Mouse (Mus musculus): ENCODE data around the gene Bcl7b. TPM values are rescaled to one million over a fixed set of nuclear protein-coding genes. Genes with fewer than 3 reads are reported as not detected.
"Not testable (repeated sequence)": the region's sequence is repeated elsewhere in the genome, so short reads cannot be mapped to it uniquely, and the experiment has no call there.

Bcl7b gene
- polyA plus RNA-seq, 1 experiment from 2014 or later, result 46.6 TPM

GRCm38 (mm10) chr5:135225879-135226278 lies 57.8 kb downstream of the Bcl7b start:
- H3K27me3 ChIP-seq; H3K4me3 ChIP-seq (replicated peaks); H3K4me2 ChIP-seq; ATAC-seq (ENCODE audit: low FRiP score); H3K9ac ChIP-seq; H3K4me1 ChIP-seq; H3K27ac ChIP-seq; H3K9me3 ChIP-seq: not testable (repeated sequence)
- WGBS, result 93% methylated on average over 4 of the region's 4 CpGs
- peaks cover 87% of the 10 kb centered on the region for H3K36me3 ChIP-seq (replicated peaks)

GRCm38 (mm10) chr5:135230186-135230585 lies 62.1 kb downstream of the Bcl7b start:
- H3K4me1 ChIP-seq, result no peaks in the 10 kb centered on the region
- peaks cover 91% of the 10 kb centered on the region for H3K36me3 ChIP-seq (replicated peaks)
- H3K27ac ChIP-seq, result no peak overlapping the region
- H3K4me3 ChIP-seq (replicated peaks), result no peak overlapping the region
- H3K27me3 ChIP-seq, result no peaks in the 10 kb centered on the region
- no peak overlapping the region for H3K9ac ChIP-seq
- ATAC-seq (ENCODE audit: low FRiP score), result no peak
- H3K4me2 ChIP-seq, result no peak overlapping the region
- WGBS, result 87% methylated on average over 4 of the region's 4 CpGs
- no peaks in the 10 kb centered on the region for H3K9me3 ChIP-seq

Small RNA genes lying within 50 kb of the gene (microRNA-seq; reads per million reads assigned to microRNA genes)
- gene Gm25315, result not detected

Other genes with a start within 250 kb of the Bcl7b start
- gene Mettl27, start 235.9 kb upstream of the Bcl7b start, polyA plus RNA-seq (2016; fragmentation: Nextera tagmentation; extraction: Ambion mirVana), result 7.7 and 8.8 TPM in 2 replicates
- gene Cldn4, start 221.3 kb upstream of the Bcl7b start, polyA plus RNA-seq (2016; fragmentation: Nextera tagmentation; extraction: Ambion mirVana), result 2.0 and 2.8 TPM in 2 replicates
- 6.3 and 7.6 TPM in 2 replicates for gene Cldn3, start 182.1 kb upstream of the Bcl7b start, polyA plus RNA-seq (2016; fragmentation: Nextera tagmentation; extraction: Ambion mirVana)
- 42.3 and 43.1 TPM in 2 replicates for gene Abhd11, start 159.1 kb upstream of the Bcl7b start, polyA plus RNA-seq (2016; fragmentation: Nextera tagmentation; extraction: Ambion mirVana)
- 21.8 and 22.3 TPM in 2 replicates for gene Stx1a, start 144.8 kb upstream of the Bcl7b start, polyA plus RNA-seq (2016; fragmentation: Nextera tagmentation; extraction: Ambion mirVana)
- 27.9 TPM in 2 replicates for gene Dnajc30, start 104.1 kb upstream of the Bcl7b start, polyA plus RNA-seq (2016; fragmentation: Nextera tagmentation; extraction: Ambion mirVana)
- gene Bud23, start 103.3 kb upstream of the Bcl7b start, polyA plus RNA-seq (2016; fragmentation: Nextera tagmentation; extraction: Ambion mirVana), result 111 and 125 TPM in 2 replicates
- 21.9 and 23.2 TPM in 2 replicates for gene Vps37d, start 90.0 kb upstream of the Bcl7b start, polyA plus RNA-seq (2016; fragmentation: Nextera tagmentation; extraction: Ambion mirVana)
- 2.7 and 3.1 TPM in 2 replicates for gene Mlxipl, start 78.4 kb upstream of the Bcl7b start, polyA plus RNA-seq (2016; fragmentation: Nextera tagmentation; extraction: Ambion mirVana)
- gene Tbl2, start 18.6 kb upstream of the Bcl7b start, polyA plus RNA-seq (2016; fragmentation: Nextera tagmentation; extraction: Ambion mirVana), result 27.5 and 29.6 TPM in 2 replicates
- gene Baz1b, start 19.0 kb downstream of the Bcl7b start, polyA plus RNA-seq (2016; fragmentation: Nextera tagmentation; extraction: Ambion mirVana), result 75.0 and 75.4 TPM in 2 replicates
- 23.1 and 27.7 TPM in 2 replicates for gene Fzd9, start 82.9 kb downstream of the Bcl7b start, polyA plus RNA-seq (2016; fragmentation: Nextera tagmentation; extraction: Ambion mirVana)
- gene Fkbp6, start 181.8 kb downstream of the Bcl7b start, polyA plus RNA-seq (2016; fragmentation: Nextera tagmentation; extraction: Ambion mirVana), result 0.17 TPM in 1 of 2 replicates, not detected in the other
- not detected in 2 replicates for gene Trim50, start 185.0 kb downstream of the Bcl7b start, polyA plus RNA-seq (2016; fragmentation: Nextera tagmentation; extraction: Ambion mirVana)
- 34.9 and 35.6 TPM in 2 replicates for gene Nsun5, start 201.7 kb downstream of the Bcl7b start, polyA plus RNA-seq (2016; fragmentation: Nextera tagmentation; extraction: Ambion mirVana)
- gene Pom121, start 226.3 kb downstream of the Bcl7b start, polyA plus RNA-seq (2016; fragmentation: Nextera tagmentation; extraction: Ambion mirVana), result 23.4 and 27.0 TPM in 2 replicates